Mouse (Mus musculus): ENCODE data around the gene Clasp1. TPM values are rescaled to one million over a fixed set of nuclear protein-coding genes. Genes with fewer than 3 reads are reported as not detected.
A peak's percentile ranks its signal among the peaks of the same experiment; 100 is the strongest.

Clasp1 gene
- polyA plus RNA-seq, 1 experiment from 2014 or later, result 117 TPM

- Histone ChIP-seq H3K4me2 (ENCODE audit: low read length) (no peak overlapping the region), H3K9ac (ENCODE audit: low read length) (no peak overlapping the region), H3K9me3 (ENCODE audit: control insufficient read depth, low read length) (no peaks in the 10 kb centered on the region), H3K4me1 (ENCODE audit: control insufficient read depth in 2 of 2, insufficient read depth in 2 of 2, low read length in 2 of 2) (no peaks in the 10 kb centered on the region), H3K36me3 (ENCODE audit: control insufficient read depth, insufficient read depth, low read length) (peaks cover 86% of the 10 kb centered on the region), H3K4me3 (ENCODE audit: control insufficient read depth in 1 of 2, insufficient read depth in 1 of 2, low read depth in 1 of 2, low read length in 2 of 2) (no peak overlapping the region), H3K27me3 (ENCODE audit: control insufficient read depth, insufficient read depth, low read length) (no peaks in the 10 kb centered on the region), H3K27ac (replicated peaks in 1 of 2; ENCODE audit: control insufficient read depth in 1 of 2, insufficient read depth in 1 of 2, low read depth in 2 of 2, low read length in 2 of 2) (no peak overlapping the region)
- no peak for ATAC-seq (ENCODE audit: insufficient number of reproducible peaks, insufficient read depth, low FRiP score, low read depth)
- 91% methylated on average over 11 of the region's 11 CpGs for WGBS
Measured at GRCm38 (mm10) chr1:118500606-118501005, 111.7 kb downstream of the Clasp1 start.

- no peak overlapping the region for H3K27ac ChIP-seq (replicated peaks in 1 of 2; ENCODE audit: control insufficient read depth in 1 of 2, insufficient read depth in 1 of 2, low read depth in 2 of 2, low read length in 2 of 2)
- H3K4me2 ChIP-seq (ENCODE audit: low read length), result no peak overlapping the region
- ATAC-seq (ENCODE audit: insufficient number of reproducible peaks, insufficient read depth, low FRiP score, low read depth), result no peak
- H3K4me3 ChIP-seq (ENCODE audit: control insufficient read depth in 1 of 2, insufficient read depth in 1 of 2, low read depth in 1 of 2, low read length in 2 of 2), result no peak overlapping the region
- H3K36me3 ChIP-seq (ENCODE audit: control insufficient read depth, insufficient read depth, low read length), result peaks cover 97% of the 10 kb centered on the region
- no peaks in the 10 kb centered on the region for H3K27me3 ChIP-seq (ENCODE audit: control insufficient read depth, insufficient read depth, low read length)
- H3K9me3 ChIP-seq (ENCODE audit: control insufficient read depth, low read length), result no peaks in the 10 kb centered on the region
- no peak overlapping the region for H3K9ac ChIP-seq (ENCODE audit: low read length)
- H3K4me1 ChIP-seq (ENCODE audit: control insufficient read depth in 2 of 2, insufficient read depth in 2 of 2, low read length in 2 of 2), result no peaks in the 10 kb centered on the region
- 83% methylated on average over 2 of the region's 2 CpGs for WGBS
Measured at GRCm38 (mm10) chr1:118501691-118502090, 112.8 kb downstream of the Clasp1 start.

GRCm38 (mm10) chr1:118505746-118506145, 116.9 kb downstream of the Clasp1 start:
- 100% methylated on average over 1 of the region's 1 CpGs for WGBS
- H3K36me3 ChIP-seq (ENCODE audit: control insufficient read depth, insufficient read depth, low read length), result peaks cover 100% of the 10 kb centered on the region
- no peaks in the 10 kb centered on the region for H3K9me3 ChIP-seq (ENCODE audit: control insufficient read depth, low read length)
- peaks cover 0 to 4% of the 10 kb centered on the region in 2 experiments; a peak in 2 of 4 replicates for H3K4me1 ChIP-seq (ENCODE audit: control insufficient read depth in 2 of 2, insufficient read depth in 2 of 2, low read length in 2 of 2)
- no peak for ATAC-seq (ENCODE audit: insufficient number of reproducible peaks, insufficient read depth, low FRiP score, low read depth)
- H3K9ac ChIP-seq (ENCODE audit: low read length), result no peak overlapping the region
- no peak overlapping the region for H3K4me2 ChIP-seq (ENCODE audit: low read length)
- H3K27me3 ChIP-seq (ENCODE audit: control insufficient read depth, insufficient read depth, low read length), result no peaks in the 10 kb centered on the region
- H3K4me3 ChIP-seq (ENCODE audit: control insufficient read depth in 1 of 2, insufficient read depth in 1 of 2, low read depth in 1 of 2, low read length in 2 of 2), result no peak overlapping the region
- no peak overlapping the region for H3K27ac ChIP-seq (replicated peaks in 1 of 2; ENCODE audit: control insufficient read depth in 1 of 2, insufficient read depth in 1 of 2, low read depth in 2 of 2, low read length in 2 of 2)

GRCm38 (mm10) chr1:118510996-118511395, 122.1 kb downstream of the Clasp1 start:
- H3K27ac ChIP-seq (replicated peaks in 1 of 2; ENCODE audit: control insufficient read depth in 1 of 2, insufficient read depth in 1 of 2, low read depth in 2 of 2, low read length in 2 of 2), result peak overlapping the region; percentile 72 to 77
- H3K4me1 ChIP-seq (ENCODE audit: control insufficient read depth in 2 of 2, insufficient read depth in 2 of 2, low read length in 2 of 2), result peaks cover 2 to 4% of the 10 kb centered on the region in 2 experiments
- no peak overlapping the region for H3K4me2 ChIP-seq (ENCODE audit: low read length)
- H3K9ac ChIP-seq (ENCODE audit: low read length), result no peak overlapping the region; the same call in 1 of the 2 replicates
- no peaks in the 10 kb centered on the region for H3K27me3 ChIP-seq (ENCODE audit: control insufficient read depth, insufficient read depth, low read length)
- H3K36me3 ChIP-seq (ENCODE audit: control insufficient read depth, insufficient read depth, low read length), result peaks cover 100% of the 10 kb centered on the region
- no peak overlapping the region for H3K4me3 ChIP-seq (ENCODE audit: control insufficient read depth in 1 of 2, insufficient read depth in 1 of 2, low read depth in 1 of 2, low read length in 2 of 2)
- peak; percentile 73 for ATAC-seq (ENCODE audit: insufficient number of reproducible peaks, insufficient read depth, low FRiP score, low read depth)
- 36% methylated on average over 3 of the region's 3 CpGs for WGBS
- H3K9me3 ChIP-seq (ENCODE audit: control insufficient read depth, low read length), result no peaks in the 10 kb centered on the region

GRCm38 (mm10) chr1:118511738-118512530, 123.1 kb downstream of the Clasp1 start:
- no peaks in the 10 kb centered on the region for H3K9me3 ChIP-seq (ENCODE audit: control insufficient read depth, low read length)
- H3K4me3 ChIP-seq (ENCODE audit: control insufficient read depth in 1 of 2, insufficient read depth in 1 of 2, low read depth in 1 of 2, low read length in 2 of 2), result no peak overlapping the region
- H3K27me3 ChIP-seq (ENCODE audit: control insufficient read depth, insufficient read depth, low read length), result no peaks in the 10 kb centered on the region
- H3K27ac ChIP-seq (replicated peaks in 1 of 2; ENCODE audit: control insufficient read depth in 1 of 2, insufficient read depth in 1 of 2, low read depth in 2 of 2, low read length in 2 of 2), result peak overlapping the region in 1 of 2 experiments; percentile 77; a peak in 2 of 4 replicates
- ATAC-seq (ENCODE audit: insufficient number of reproducible peaks, insufficient read depth, low FRiP score, low read depth), result no peak
- no peak overlapping the region for H3K4me2 ChIP-seq (ENCODE audit: low read length)
- H3K9ac ChIP-seq (ENCODE audit: low read length), result no peak overlapping the region; the same call in 1 of the 2 replicates
- 93% methylated on average over 8 of the region's 8 CpGs for WGBS
- H3K4me1 ChIP-seq (ENCODE audit: control insufficient read depth in 2 of 2, insufficient read depth in 2 of 2, low read length in 2 of 2), result peaks cover 2 to 4% of the 10 kb centered on the region in 2 experiments
- H3K36me3 ChIP-seq (ENCODE audit: control insufficient read depth, insufficient read depth, low read length), result peaks cover 100% of the 10 kb centered on the region

GRCm38 (mm10) chr1:118516256-118516655, 127.4 kb downstream of the Clasp1 start:
- Histone ChIP-seq H3K9me3 (ENCODE audit: control insufficient read depth, low read length) (no peaks in the 10 kb centered on the region), H3K9ac (ENCODE audit: low read length) (no peak overlapping the region), H3K4me3 (ENCODE audit: control insufficient read depth in 1 of 2, insufficient read depth in 1 of 2, low read depth in 1 of 2, low read length in 2 of 2) (no peak overlapping the region), H3K27me3 (ENCODE audit: control insufficient read depth, insufficient read depth, low read length) (no peaks in the 10 kb centered on the region), H3K36me3 (ENCODE audit: control insufficient read depth, insufficient read depth, low read length) (peaks cover 95% of the 10 kb centered on the region), H3K4me1 (ENCODE audit: control insufficient read depth in 2 of 2, insufficient read depth in 2 of 2, low read length in 2 of 2) (peaks cover 0 to 2% of the 10 kb centered on the region in 2 experiments; a peak in 3 of 4 replicates), H3K27ac (replicated peaks in 1 of 2; ENCODE audit: control insufficient read depth in 1 of 2, insufficient read depth in 1 of 2, low read depth in 2 of 2, low read length in 2 of 2) (no peak overlapping the region), H3K4me2 (ENCODE audit: low read length) (no peak overlapping the region)
- WGBS, result 69% methylated on average over 7 of the region's 7 CpGs
- ATAC-seq (ENCODE audit: insufficient number of reproducible peaks, insufficient read depth, low FRiP score, low read depth), result no peak

GRCm38 (mm10) chr1:118523161-118523560, 134.3 kb downstream of the Clasp1 start:
- Histone ChIP-seq H3K27me3 (ENCODE audit: control insufficient read depth, insufficient read depth, low read length) (no peaks in the 10 kb centered on the region), H3K4me2 (ENCODE audit: low read length) (no peak overlapping the region), H3K9ac (ENCODE audit: low read length) (no peak overlapping the region), H3K27ac (replicated peaks in 1 of 2; ENCODE audit: control insufficient read depth in 1 of 2, insufficient read depth in 1 of 2, low read depth in 2 of 2, low read length in 2 of 2) (no peak overlapping the region), H3K4me3 (ENCODE audit: control insufficient read depth in 1 of 2, insufficient read depth in 1 of 2, low read depth in 1 of 2, low read length in 2 of 2) (no peak overlapping the region), H3K4me1 (ENCODE audit: control insufficient read depth in 2 of 2, insufficient read depth in 2 of 2, low read length in 2 of 2) (no peaks in the 10 kb centered on the region), H3K9me3 (ENCODE audit: control insufficient read depth, low read length) (no peaks in the 10 kb centered on the region), H3K36me3 (ENCODE audit: control insufficient read depth, insufficient read depth, low read length) (peaks cover 91% of the 10 kb centered on the region)
- ATAC-seq (ENCODE audit: insufficient number of reproducible peaks, insufficient read depth, low FRiP score, low read depth), result no peak
- WGBS, result 90% methylated on average over 6 of the region's 6 CpGs
